Mouse (Mus musculus): ENCODE data around the gene Ddx27.

GRCm38 (mm10) chr2:167079535-167080257 lies 64.7 kb downstream of the Ddx27 start:
- no peak for TF ChIP-seq POLR2A (IDR thresholded peaks at IDR 0.05; ENCODE audit: borderline replicate concordance, extremely low read depth, low read depth, low read length)
- no peak for TF ChIP-seq CTCF (IDR thresholded peaks at IDR 0.05; ENCODE audit: insufficient read depth, low read length)
